Mouse (Mus musculus) erythroblast, embryonic 14.5 days (primary cell): ENCODE results near the gene Fbxo28.

Experiments used
- GATA1 ChIP-seq: IDR thresholded peaks from 2 replicates; pipeline ENCODE4 v1.6.1; 2012; ENCODE audit warnings: low read length, inconsistent platforms, mixed read lengths
- TAL1 ChIP-seq: IDR thresholded peaks from 3 replicates; pipeline ENCODE4 v1.6.1; 2012; ENCODE audit warnings: low read length, inconsistent platforms, mixed read lengths

DNA sequence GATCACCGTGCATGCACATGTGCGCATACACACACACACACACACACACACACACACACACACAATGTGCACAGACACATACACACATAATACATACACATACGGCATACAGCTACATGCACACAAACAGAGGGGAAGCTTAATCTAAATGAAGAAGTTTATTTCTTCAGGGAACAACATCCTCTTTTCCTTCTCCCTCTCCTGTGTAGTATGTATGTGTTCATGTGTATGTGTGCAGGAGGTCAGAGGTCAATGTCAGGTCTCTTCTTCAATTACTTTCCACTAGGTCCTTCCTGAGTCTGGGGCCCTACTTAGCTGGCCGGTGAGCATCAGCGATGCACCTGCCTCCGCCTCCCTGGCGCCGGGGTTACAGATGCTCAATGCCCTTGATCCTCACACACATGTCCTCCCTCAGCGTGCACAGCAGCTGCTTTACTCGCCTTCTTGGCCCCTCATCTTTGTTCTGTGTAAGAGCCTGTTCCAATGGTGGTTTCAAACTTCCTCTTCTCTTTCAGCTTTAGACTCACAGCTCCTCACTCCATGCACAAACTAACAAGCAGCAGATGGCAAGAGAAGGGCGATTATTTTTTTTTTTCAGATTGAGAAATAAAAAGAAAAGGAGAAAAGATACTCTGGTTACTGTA lies 13.2 kb upstream of the Fbxo28 start:
- TF ChIP-seq GATA1 = no peak
- TF ChIP-seq TAL1 = no peak
